Mouse (Mus musculus) neural tube, embryonic 13.5 days (tissue): ENCODE results near the gene Pou2af1. TPM values are rescaled to one million over a fixed set of nuclear protein-coding genes. Genes with fewer than 3 reads are reported as not detected.

ENCODE experiments used
- ATAC-seq: fragments of 200-750 bp; cut with Nextera tagmentation; 2 replicates; pipeline ENCODE4 v1.8.0; 2017; ENCODE audit warnings: low read depth, mild to moderate bottlenecking, moderate TSS enrichment, moderate library complexity
- H3K27ac ChIP-seq: fragments of 300-500 bp; sonication (generic); replicated peaks from 2 replicates; pipeline ENCODE4 v1.5.1; 2015; ENCODE audit warnings: moderate library complexity, mild to moderate bottlenecking, inconsistent platforms
- H3K27me3 ChIP-seq: fragments of 300-500 bp; sonication (generic); 2 replicates; pipeline ENCODE4 v1.6.1; 2015; ENCODE audit warnings: mild to moderate bottlenecking, inconsistent platforms
- H3K36me3 ChIP-seq: fragments of 300-500 bp; sonication (generic); 2 replicates; pipeline ENCODE4 v1.6.1; 2015; ENCODE audit warnings: mild to moderate bottlenecking, inconsistent platforms
- H3K4me1 ChIP-seq: fragments of 300-500 bp; sonication (generic); replicated peaks from 2 replicates; pipeline ENCODE4 v1.6.1; 2015; ENCODE audit warnings: inconsistent platforms
- H3K4me2 ChIP-seq: fragments of 300-500 bp; sonication (generic); 2 replicates; pipeline ENCODE4 v1.6.1; 2015; ENCODE audit warnings: inconsistent platforms, mild to moderate bottlenecking, moderate library complexity
- H3K4me3 ChIP-seq: fragments of 300-500 bp; sonication (generic); 2 replicates; pipeline ENCODE4 v1.5.1; 2015; ENCODE audit warnings: mild to moderate bottlenecking, inconsistent platforms
- H3K9ac ChIP-seq: fragments of 300-500 bp; sonication (generic); 2 replicates; pipeline ENCODE4 v1.6.1; 2015; ENCODE audit warnings: moderate library complexity, mild to moderate bottlenecking, inconsistent platforms
- H3K9me3 ChIP-seq: fragments of 300-500 bp; sonication (generic); 2 replicates; pipeline ENCODE4 v1.6.1; 2016; ENCODE audit warnings: inconsistent platforms
- WGBS: fragments of 180-500 bp; shearing (Covaris S2); methylation state at CpG from one replicate; pipeline ENCODE4 v1.1.7; 2015; 5-methylcytosine and 5-hydroxymethylcytosine counted together
- polyA plus RNA-seq: library from polyadenylated mRNA; unstranded; fragments of >200 nt; fragmentation: Nextera tagmentation; extraction: Ambion mirVana; gene quantifications from 2 replicates; pipeline ENCODE4 v1.2.1, GENCODE M21; 2015

Pou2af1 gene
- 0.22 TPM in 1 of 2 replicates, not detected in the other for polyA plus RNA-seq

DNA sequence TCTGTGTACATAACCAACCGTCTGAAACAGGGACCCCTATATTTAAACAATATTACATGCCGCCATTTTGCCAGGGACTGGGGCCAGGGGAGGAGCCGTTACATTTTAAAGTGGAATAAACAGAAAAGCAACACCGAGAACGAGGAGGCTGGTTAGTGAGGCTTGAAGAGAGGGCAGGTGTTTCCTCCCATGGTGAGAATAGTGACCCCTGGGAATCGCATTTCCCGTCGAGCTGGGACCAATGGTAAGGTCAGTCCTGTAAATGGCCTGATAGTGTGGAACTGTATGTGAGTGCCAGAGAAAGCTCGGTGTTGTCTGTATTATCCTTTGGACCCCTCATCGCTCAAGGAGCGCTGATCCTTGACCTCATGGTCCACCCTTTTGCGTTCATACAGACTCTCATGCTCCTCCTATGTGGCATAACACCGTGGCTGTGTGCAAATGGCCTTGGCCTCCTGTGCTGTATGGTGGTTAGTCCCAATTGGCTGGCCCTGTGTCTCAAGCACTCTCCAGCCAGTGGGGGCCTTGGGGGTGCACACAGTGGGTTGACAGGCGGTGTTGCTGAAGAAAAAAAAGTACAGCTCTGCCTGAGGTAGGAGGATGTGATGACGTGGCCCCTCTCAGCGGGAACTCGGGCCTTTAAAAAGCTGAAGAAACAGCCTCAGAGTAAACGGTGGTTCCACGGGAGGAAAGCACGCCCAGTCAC is at the start of gene Pou2af1:
Gene Pou2af1 (plus strand): TSS at position 686 of the 706 bp plus-strand sequence.
- Histone ChIP-seq H3K36me3 (no peaks in the 10 kb centered on the region), H3K4me1 (no peaks in the 10 kb centered on the region), H3K9me3 (no peaks in the 10 kb centered on the region), H3K9ac (no peak within 1 kb of the TSS), H3K4me2 (no peak within 1 kb of the TSS), H3K27ac (no peak within 1 kb of the TSS; the same call in 1 of the 2 replicates), H3K4me3 (no peak within 1 kb of the TSS), H3K27me3 (no peaks in the 10 kb centered on the region)
- ATAC-seq, result no peak
- 80% methylated on average over 20 of the region's 20 CpGs for WGBS

DNA sequence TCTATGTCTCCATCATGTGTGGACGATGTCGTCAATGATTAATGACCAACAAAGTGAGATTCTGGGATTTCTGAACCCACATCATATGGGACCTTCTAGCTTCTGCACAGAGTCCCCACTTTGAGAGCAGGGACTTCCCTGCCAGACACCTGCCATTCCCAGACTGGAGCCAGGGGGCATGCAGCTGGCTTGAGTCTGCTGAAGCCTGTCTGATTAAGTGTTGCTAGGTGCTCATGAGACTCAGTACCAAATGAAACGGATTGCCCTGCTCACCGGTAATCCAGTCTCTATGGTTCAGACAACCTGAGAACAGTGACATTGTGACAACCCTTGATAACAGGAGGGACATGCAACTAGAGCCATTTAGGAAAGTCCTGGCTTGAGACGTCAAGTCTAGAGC is 49.5 kb upstream of the Pou2af1 start:
- no peaks in the 10 kb centered on the region for H3K4me1 ChIP-seq
- no peaks in the 10 kb centered on the region for H3K9me3 ChIP-seq
- 87% methylated on average over 5 of the region's 5 CpGs for WGBS
- H3K9ac ChIP-seq, result no peak overlapping the region
- H3K36me3 ChIP-seq, result no peaks in the 10 kb centered on the region
- no peak overlapping the region for H3K27ac ChIP-seq
- no peak overlapping the region for H3K4me2 ChIP-seq
- no peak overlapping the region for H3K4me3 ChIP-seq
- peaks cover 13% of the 10 kb centered on the region for H3K27me3 ChIP-seq
- no peak for ATAC-seq

DNA sequence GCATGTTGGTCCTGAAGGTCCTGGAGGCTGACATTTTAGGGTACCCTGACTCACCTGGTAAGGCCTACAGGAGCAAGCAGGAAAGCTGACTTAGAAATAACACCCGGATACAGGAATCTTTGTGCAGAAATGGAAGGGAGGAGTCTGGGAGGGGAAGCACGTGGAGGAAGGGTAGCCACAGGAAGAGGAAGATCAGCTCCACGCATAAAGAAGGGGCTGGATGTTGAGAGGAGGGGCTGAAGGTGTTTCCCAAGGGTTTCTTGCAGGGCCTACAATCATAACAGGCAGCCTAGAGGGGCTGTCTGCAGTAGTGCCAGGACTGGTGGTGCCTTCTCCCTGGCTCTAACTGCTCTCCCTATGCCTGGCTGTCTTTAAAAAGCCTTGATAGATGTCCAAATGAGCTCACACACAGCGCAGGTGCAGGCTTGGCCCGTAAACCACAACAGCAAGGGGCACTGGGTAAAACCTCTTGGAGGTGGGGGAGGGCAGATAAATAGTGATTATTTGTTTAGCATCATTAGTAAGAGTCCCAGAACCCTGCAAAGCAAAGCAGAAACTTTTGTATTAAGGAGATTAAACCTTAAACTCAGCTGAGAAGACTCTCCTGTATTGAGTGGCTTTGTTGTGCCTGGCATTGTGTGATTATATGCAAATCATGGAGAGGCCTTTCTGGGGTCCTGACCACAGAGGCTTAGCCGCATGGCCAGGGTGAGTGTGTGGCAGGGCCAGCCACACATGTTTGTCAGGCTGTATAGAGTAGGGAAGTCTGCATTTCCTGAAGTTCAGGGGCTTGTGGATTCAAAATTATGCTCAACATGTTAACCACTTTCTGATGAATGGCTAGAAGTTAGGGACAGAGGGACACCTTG is 48.0 kb upstream of the Pou2af1 start, which contains the start of gene Gm32742:
Gene Gm32742 (minus strand): TSS at position 206 of the 869 bp plus-strand sequence.
- H3K4me3 ChIP-seq, result no peak within 1 kb of the TSS
- 54% methylated on average over 6 of the region's 6 CpGs for WGBS
- no peaks in the 10 kb centered on the region for H3K4me1 ChIP-seq
- ATAC-seq, result no peak
- no peak within 1 kb of the TSS for H3K4me2 ChIP-seq
- no peaks in the 10 kb centered on the region for H3K36me3 ChIP-seq
- H3K27me3 ChIP-seq, result peaks cover 5% of the 10 kb centered on the region; the same call in 1 of the 2 replicates
- no peak within 1 kb of the TSS for H3K9ac ChIP-seq
- H3K27ac ChIP-seq, result no peak within 1 kb of the TSS
- no peaks in the 10 kb centered on the region for H3K9me3 ChIP-seq

DNA sequence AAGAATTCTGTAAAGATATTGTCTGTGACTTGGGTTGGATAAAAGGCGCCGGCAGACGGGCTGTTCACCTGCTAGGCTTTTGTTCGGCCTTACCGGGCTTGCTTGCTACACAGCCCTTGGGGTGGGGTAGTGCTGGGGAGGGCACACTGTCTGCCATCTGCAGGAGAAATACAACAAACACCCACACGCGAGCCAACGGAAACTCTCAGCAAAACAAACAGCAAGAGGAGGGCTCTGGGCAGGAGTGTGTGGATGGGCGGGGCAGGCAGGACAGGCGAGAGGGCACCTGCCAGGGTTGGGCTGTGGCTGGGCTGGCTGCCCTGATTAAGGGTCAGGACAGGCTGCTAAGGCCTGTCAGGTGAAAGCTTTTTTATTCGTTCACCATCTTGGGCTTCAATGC is 45.6 kb upstream of the Pou2af1 start:
- no peak overlapping the region for H3K4me2 ChIP-seq
- no peaks in the 10 kb centered on the region for H3K9me3 ChIP-seq
- WGBS, result 66% methylated on average over 11 of the region's 11 CpGs
- no peak overlapping the region for H3K27ac ChIP-seq
- no peaks in the 10 kb centered on the region for H3K27me3 ChIP-seq
- no peak overlapping the region for H3K4me3 ChIP-seq
- no peak overlapping the region for H3K9ac ChIP-seq
- no peak for ATAC-seq
- no peaks in the 10 kb centered on the region for H3K4me1 ChIP-seq
- H3K36me3 ChIP-seq, result no peaks in the 10 kb centered on the region

DNA sequence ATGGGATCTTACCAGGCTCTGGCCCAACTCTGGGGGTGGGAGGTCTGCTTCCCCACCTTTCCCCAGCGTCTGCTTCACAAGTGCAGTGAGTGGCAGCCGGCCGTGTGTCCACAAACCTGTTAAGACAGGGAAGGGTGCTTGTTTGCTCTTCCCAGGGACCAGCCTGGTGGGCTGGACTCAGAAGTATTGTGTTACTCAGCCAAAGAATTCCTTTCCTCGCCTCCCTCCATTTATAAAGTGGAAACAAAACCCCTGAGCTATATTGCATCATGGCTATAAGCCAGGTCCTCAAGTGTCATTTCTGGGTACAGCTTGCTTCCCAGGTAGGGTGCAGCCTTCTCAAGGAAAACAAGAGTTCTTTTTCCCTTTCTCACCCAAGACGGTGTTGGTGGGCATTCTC is 44.8 kb upstream of the Pou2af1 start:
- Histone ChIP-seq H3K4me2 (no peak overlapping the region), H3K36me3 (no peaks in the 10 kb centered on the region), H3K4me3 (no peak overlapping the region), H3K9me3 (no peaks in the 10 kb centered on the region), H3K9ac (no peak overlapping the region), H3K4me1 (no peaks in the 10 kb centered on the region), H3K27me3 (no peaks in the 10 kb centered on the region), H3K27ac (no peak overlapping the region)
- no peak for ATAC-seq
- 84% methylated on average over 5 of the region's 5 CpGs for WGBS

DNA sequence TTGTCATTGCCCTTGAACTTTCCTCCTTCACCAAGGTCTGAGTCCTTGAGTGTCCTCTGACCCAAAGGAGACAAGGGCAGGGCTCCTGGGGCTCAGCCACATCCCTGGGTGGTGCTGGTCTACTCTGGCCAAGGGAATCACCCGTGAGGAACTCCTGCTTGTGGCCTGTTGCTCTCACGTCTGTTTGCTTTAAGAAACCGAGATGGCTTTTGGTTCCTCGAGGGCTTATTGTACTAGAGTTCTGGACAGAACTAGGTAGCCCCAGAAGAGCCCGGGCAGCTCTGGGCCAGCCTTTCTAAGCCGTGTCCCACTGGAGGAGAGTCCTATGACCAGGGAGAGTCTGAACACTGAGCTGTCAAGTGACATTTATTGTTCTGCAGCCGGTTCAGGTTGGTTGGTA is 44.4 kb upstream of the Pou2af1 start:
- 87% methylated on average over 7 of the region's 7 CpGs for WGBS
- ATAC-seq, result no peak
- no peaks in the 10 kb centered on the region for H3K27me3 ChIP-seq
- no peaks in the 10 kb centered on the region for H3K4me1 ChIP-seq
- H3K4me2 ChIP-seq, result no peak overlapping the region
- H3K4me3 ChIP-seq, result no peak overlapping the region
- H3K9me3 ChIP-seq, result no peaks in the 10 kb centered on the region
- no peaks in the 10 kb centered on the region for H3K36me3 ChIP-seq
- H3K27ac ChIP-seq, result no peak overlapping the region
- H3K9ac ChIP-seq, result no peak overlapping the region

DNA sequence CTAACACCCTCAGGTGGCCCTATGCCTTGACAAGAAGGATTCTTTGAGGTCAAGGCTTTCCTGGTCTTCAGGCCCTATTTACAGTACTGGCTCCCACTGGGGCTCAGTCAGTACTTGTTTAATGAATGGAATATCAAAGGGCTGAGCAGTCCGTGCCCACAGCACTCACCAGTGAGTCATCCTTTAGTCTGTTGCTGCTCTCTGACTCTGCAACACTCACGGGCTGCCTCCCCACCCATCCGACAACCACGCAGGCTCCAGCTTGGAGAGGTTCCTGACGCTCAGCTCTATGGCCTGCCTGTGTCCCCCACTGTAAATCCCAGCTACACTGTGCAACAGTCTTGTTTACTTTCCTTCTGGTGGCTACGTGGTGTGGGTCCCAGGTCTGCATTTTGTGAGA is 43.2 kb upstream of the Pou2af1 start:
- no peaks in the 10 kb centered on the region for H3K36me3 ChIP-seq
- H3K9ac ChIP-seq, result no peak overlapping the region
- no peaks in the 10 kb centered on the region for H3K27me3 ChIP-seq
- no peaks in the 10 kb centered on the region for H3K4me1 ChIP-seq
- no peak for ATAC-seq
- 84% methylated on average over 6 of the region's 6 CpGs for WGBS
- no peaks in the 10 kb centered on the region for H3K9me3 ChIP-seq
- no peak overlapping the region for H3K4me2 ChIP-seq
- H3K4me3 ChIP-seq, result no peak overlapping the region
- no peak overlapping the region for H3K27ac ChIP-seq

DNA sequence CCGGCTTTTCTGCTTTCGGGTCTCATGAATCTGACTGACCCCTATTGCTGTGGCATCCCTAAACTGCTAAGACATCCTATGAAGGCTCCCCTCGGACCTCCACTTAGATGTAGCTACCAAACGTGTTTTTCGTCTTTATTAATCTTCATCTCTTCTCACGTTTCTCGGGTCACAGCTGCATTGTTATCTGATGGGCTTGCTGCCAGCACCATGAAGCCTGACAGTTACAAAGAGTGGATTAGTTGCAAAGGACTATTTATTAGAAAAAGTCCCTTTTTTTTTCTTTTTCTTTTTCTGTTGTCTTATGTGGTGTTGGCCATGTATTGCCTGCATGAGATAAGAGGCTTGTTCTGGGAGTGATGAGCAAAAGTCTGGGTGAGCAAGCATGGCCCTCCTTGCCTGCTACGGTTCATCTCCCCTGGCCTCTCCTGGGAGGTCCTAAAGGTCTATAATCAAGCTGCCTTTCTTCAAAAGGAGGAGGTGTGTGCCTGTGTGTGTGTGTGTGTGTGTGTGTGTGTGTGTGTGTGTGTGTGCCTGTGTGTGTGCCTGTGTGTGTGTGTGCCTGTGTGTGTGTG is 38.5 kb upstream of the Pou2af1 start:
- Histone ChIP-seq H3K27me3 (no peaks in the 10 kb centered on the region), H3K4me2 (no peak overlapping the region), H3K4me3 (no peak overlapping the region), H3K9ac (no peak overlapping the region), H3K9me3 (no peaks in the 10 kb centered on the region), H3K4me1 (no peaks in the 10 kb centered on the region), H3K27ac (no peak overlapping the region), H3K36me3 (no peaks in the 10 kb centered on the region)
- 70% methylated on average over 8 of the region's 8 CpGs for WGBS
- ATAC-seq, result no peak

DNA sequence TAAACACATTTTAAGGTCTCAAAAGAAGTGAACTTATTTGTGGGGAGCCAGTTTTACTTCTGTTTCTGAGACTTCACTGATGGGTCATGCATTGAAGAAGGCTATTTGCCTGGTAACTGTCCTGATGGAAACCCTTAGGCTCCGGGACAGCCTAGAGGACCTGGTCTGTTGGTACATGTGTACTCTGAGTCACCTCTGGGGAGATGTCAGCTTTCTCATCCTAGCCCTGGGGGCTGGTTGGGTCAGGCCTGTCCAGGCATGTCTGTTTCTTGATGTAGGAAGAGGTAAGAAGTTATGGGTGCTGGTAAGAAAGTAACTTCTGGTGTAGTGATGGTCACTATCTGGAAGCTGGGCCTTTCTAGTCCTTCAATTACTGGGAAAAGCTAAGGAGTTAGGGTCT is 37.8 kb upstream of the Pou2af1 start:
- H3K27ac ChIP-seq, result no peak overlapping the region
- no peak overlapping the region for H3K4me3 ChIP-seq
- no peaks in the 10 kb centered on the region for H3K9me3 ChIP-seq
- no peaks in the 10 kb centered on the region for H3K27me3 ChIP-seq
- no peak overlapping the region for H3K9ac ChIP-seq
- ATAC-seq, result no peak
- H3K4me1 ChIP-seq, result no peaks in the 10 kb centered on the region
- H3K4me2 ChIP-seq, result no peak overlapping the region
- 97% methylated on average over 1 of the region's 1 CpGs for WGBS
- H3K36me3 ChIP-seq, result no peaks in the 10 kb centered on the region

DNA sequence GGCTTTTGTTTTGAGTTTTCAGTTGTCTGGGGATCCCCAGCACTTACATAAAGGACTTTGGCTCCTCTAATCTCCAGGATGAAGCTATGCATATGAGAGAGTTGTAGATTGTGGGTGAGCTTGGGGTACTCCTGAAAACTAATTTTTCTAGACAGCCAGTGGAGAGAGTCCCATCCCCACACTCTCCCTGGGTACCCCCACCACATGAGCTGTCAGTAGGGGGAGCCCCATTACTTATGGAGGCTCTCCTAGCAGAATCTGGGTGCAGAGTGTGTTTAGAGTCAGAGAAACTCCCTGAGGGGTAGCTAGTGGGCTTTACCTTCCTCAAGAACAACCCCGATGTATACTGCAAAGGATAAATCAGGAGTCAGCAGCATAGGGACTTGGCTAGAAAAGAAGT is 35.2 kb upstream of the Pou2af1 start:
- 95% methylated on average over 1 of the region's 1 CpGs for WGBS
- Histone ChIP-seq H3K9ac (no peak overlapping the region), H3K27me3 (no peaks in the 10 kb centered on the region), H3K4me3 (no peak overlapping the region), H3K9me3 (no peaks in the 10 kb centered on the region), H3K36me3 (no peaks in the 10 kb centered on the region), H3K4me2 (no peak overlapping the region), H3K4me1 (no peaks in the 10 kb centered on the region), H3K27ac (no peak overlapping the region)
- ATAC-seq, result no peak

DNA sequence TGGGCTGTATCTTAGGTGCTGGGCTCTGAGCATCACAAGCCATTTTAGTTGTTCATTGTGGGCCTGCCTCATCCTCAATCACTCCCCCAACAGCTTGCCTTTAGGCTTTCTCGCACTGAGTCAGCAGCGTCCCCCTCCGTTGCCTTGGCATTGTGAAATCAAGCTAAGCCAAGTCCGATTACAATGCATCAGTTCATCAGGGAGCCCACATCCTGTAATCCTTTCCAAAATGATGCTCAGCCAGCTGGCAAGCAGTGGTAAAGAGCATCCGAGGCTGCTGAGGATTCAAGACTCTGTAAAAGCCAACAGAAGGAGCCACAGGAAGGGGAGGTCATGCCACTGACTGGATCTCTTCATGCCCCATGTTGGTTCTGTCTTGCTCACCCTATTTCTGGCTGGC is 32.9 kb upstream of the Pou2af1 start:
- Histone ChIP-seq H3K4me1 (no peaks in the 10 kb centered on the region), H3K4me2 (no peak overlapping the region), H3K9ac (no peak overlapping the region), H3K36me3 (no peaks in the 10 kb centered on the region), H3K4me3 (no peak overlapping the region), H3K9me3 (no peaks in the 10 kb centered on the region), H3K27ac (no peak overlapping the region), H3K27me3 (no peaks in the 10 kb centered on the region)
- WGBS, result 74% methylated on average over 5 of the region's 5 CpGs
- no peak for ATAC-seq
